In genomic region chr10:17602446-17602845, GRCm38 (mm10) we compare ENCODE assay signal across 21 mouse cellular contexts.
"Had no signal": no experiment of that assay in that cellular context is flagged by ENCODE, and none has a peak within 500 bp of the region (broad histone marks: within the 10 kb centered on the region; RNA-seq: fewer than 3 reads in every experiment).

No protein-coding gene starts in this region.

- H3K9ac ChIP-seq: kidney, embryonic 15.5 days; limb, embryonic 12.5 days; limb, embryonic 15.5 days; liver, embryonic 14.5 days; liver, postnatal 0 days; neural tube, embryonic 12.5 days; neural tube, embryonic 15.5 days; stomach, embryonic 15.5 days had no signal

- H3K27me3 ChIP-seq: kidney, embryonic 15.5 days; limb, embryonic 12.5 days; limb, embryonic 15.5 days; neural tube, embryonic 12.5 days; neural tube, embryonic 15.5 days; stomach, embryonic 15.5 days had no signal

- H3K4me1 ChIP-seq: limb, embryonic 12.5 days; limb, embryonic 15.5 days; neural tube, embryonic 12.5 days; neural tube, embryonic 15.5 days; stomach, embryonic 15.5 days had no signal

- H3K27ac ChIP-seq: kidney, embryonic 15.5 days; limb, embryonic 12.5 days; limb, embryonic 15.5 days; liver, embryonic 14.5 days; macrophage; neural tube, embryonic 12.5 days; neural tube, embryonic 15.5 days; stomach, embryonic 15.5 days had no signal

- H3K36me3 ChIP-seq: kidney, embryonic 15.5 days; limb, embryonic 12.5 days; limb, embryonic 15.5 days; neural tube, embryonic 12.5 days; neural tube, embryonic 15.5 days; stomach, embryonic 15.5 days had no signal

- H3K4me3 ChIP-seq: kidney, embryonic 15.5 days; limb, embryonic 12.5 days; limb, embryonic 15.5 days; neural tube, embryonic 12.5 days; neural tube, embryonic 15.5 days; stomach, embryonic 15.5 days had no signal

- H3K4me2 ChIP-seq: kidney, embryonic 15.5 days; limb, embryonic 12.5 days; limb, embryonic 15.5 days; liver, embryonic 11.5 days; neural tube, embryonic 12.5 days; neural tube, embryonic 15.5 days; stomach, embryonic 15.5 days had no signal

- DNase-seq: kidney, adult 11 months; kidney, adult 8-10 months; kidney, postnatal 10 days; kidney, postnatal 4 days; left cerebral cortex, postnatal 4 days; liver, postnatal 0 days; lung, postnatal 14 days; midbrain, embryonic 14.5 days; right cerebral cortex, adult 18-20 months; right cerebral cortex, postnatal 25 days; spleen, adult 18-20 months; thymus, postnatal 25 days had no signal

- ATAC-seq: liver, postnatal 0 days had no signal

- H3K9me3 ChIP-seq: kidney, embryonic 15.5 days; limb, embryonic 12.5 days; limb, embryonic 15.5 days; neural tube, embryonic 12.5 days; neural tube, embryonic 15.5 days; stomach, embryonic 15.5 days had no signal
